Mouse (Mus musculus) midbrain, embryonic 11.5 days (tissue): ENCODE measurements around the gene Milr1. TPM values are rescaled to one million over a fixed set of nuclear protein-coding genes. Genes with fewer than 3 reads are reported as not detected.
A peak's percentile ranks its signal among the peaks of the same experiment; 100 is the strongest.
"Not testable (repeated sequence)": the region's sequence is repeated elsewhere in the genome, so short reads cannot be mapped to it uniquely, and the experiment has no call there.

Source experiments
- ATAC-seq: fragments of 200-750 bp; cut with Nextera tagmentation; 2 replicates; pipeline ENCODE4 v1.8.0; 2017; ENCODE audit warnings: moderate TSS enrichment, moderate library complexity; ENCODE audit not compliant: low FRiP score
- DNase-seq: peaks from one replicate; pipeline ENCODE4 v3.0.0; 2015; ENCODE audit warnings: low spot score; ENCODE audit errors: missing footprints
- H3K27ac ChIP-seq: fragments of 300-500 bp; sonication (generic); 2 replicates; pipeline ENCODE4 v1.5.1; 2014; ENCODE audit warnings: low read depth, low read length
- H3K27me3 ChIP-seq: fragments of 300-500 bp; sonication (generic); 2 replicates; pipeline ENCODE4 v1.6.1; 2014; ENCODE audit warnings: mild to moderate bottlenecking, low read length, moderate library complexity, mixed read lengths; ENCODE audit not compliant: control insufficient read depth, insufficient read depth
- H3K36me3 ChIP-seq: fragments of 300-500 bp; sonication (generic); 2 replicates; pipeline ENCODE4 v1.6.1; 2014; ENCODE audit warnings: mild to moderate bottlenecking, low read length, moderate library complexity, mixed read lengths; ENCODE audit not compliant: control insufficient read depth, insufficient read depth
- H3K4me1 ChIP-seq: fragments of 300-500 bp; sonication (generic); 2 replicates; pipeline ENCODE4 v1.6.1; 2014; ENCODE audit warnings: low read length; ENCODE audit not compliant: control insufficient read depth, insufficient read depth
- H3K4me2 ChIP-seq: fragments of 300-500 bp; sonication (generic); 2 replicates; pipeline ENCODE4 v1.6.1; 2014; ENCODE audit warnings: mild to moderate bottlenecking, moderate library complexity
- H3K4me3 ChIP-seq: fragments of 300-500 bp; sonication (generic); 2 replicates; pipeline ENCODE4 v1.5.1; 2014; ENCODE audit warnings: low read depth, low read length
- H3K9ac ChIP-seq: fragments of 300-500 bp; sonication (generic); 2 replicates; pipeline ENCODE4 v1.6.1; 2014; ENCODE audit warnings: low read length
- H3K9me3 ChIP-seq: fragments of 300-500 bp; sonication (generic); 2 replicates; pipeline ENCODE4 v1.6.1; 2016; ENCODE audit warnings: low read length; ENCODE audit not compliant: control insufficient read depth
- WGBS: fragments of 180-500 bp; shearing (Covaris S2); extraction: QIAGEN DNeasy Blood & Tissue Kit; methylation state at CpG from one replicate; pipeline ENCODE4 v1.1.7; 2014; 5-methylcytosine and 5-hydroxymethylcytosine counted together
- polyA plus RNA-seq: library from polyadenylated mRNA; unstranded; fragments of >200 nt; fragmentation: Nextera tagmentation; extraction: Ambion mirVana; gene quantifications from 2 replicates; pipeline ENCODE4 v1.2.1, GENCODE M21; 2014

Gene Milr1
- polyA plus RNA-seq, 1 experiment from 2014 or later: 0.68 TPM

DNA sequence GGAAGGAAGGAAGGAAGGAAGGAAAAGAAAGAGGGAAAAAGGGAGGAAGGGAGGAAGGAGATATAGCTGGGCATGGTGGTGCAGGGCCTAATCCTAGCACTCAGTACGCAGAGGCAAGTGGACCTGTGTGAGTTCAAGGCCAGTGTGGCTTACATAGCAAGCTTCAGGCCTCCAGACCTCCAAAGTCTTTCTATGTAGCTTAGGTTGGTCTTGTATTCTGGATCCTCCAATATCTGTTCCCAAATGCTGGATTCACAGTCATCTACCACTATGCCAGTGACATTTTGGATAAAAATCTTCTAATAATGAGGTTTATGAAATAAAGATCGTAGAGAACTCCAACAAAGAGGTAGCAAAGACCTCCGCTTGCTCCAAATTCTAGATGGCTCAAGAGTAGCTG, 9.2 kb upstream of the Milr1 start:
- Histone ChIP-seq H3K27ac (no peak overlapping the region), H3K4me3 (no peak overlapping the region), H3K36me3 (no peaks in the 10 kb centered on the region), H3K4me2 (no peak overlapping the region), H3K9ac (no peak overlapping the region), H3K4me1 (peaks cover 10% of the 10 kb centered on the region), H3K27me3 (no peaks in the 10 kb centered on the region), H3K9me3 (no peaks in the 10 kb centered on the region)
- ATAC-seq (no peak), DNase-seq (peak; percentile 70)
- WGBS: 93% methylated on average over 3 of the region's 3 CpGs

DNA sequence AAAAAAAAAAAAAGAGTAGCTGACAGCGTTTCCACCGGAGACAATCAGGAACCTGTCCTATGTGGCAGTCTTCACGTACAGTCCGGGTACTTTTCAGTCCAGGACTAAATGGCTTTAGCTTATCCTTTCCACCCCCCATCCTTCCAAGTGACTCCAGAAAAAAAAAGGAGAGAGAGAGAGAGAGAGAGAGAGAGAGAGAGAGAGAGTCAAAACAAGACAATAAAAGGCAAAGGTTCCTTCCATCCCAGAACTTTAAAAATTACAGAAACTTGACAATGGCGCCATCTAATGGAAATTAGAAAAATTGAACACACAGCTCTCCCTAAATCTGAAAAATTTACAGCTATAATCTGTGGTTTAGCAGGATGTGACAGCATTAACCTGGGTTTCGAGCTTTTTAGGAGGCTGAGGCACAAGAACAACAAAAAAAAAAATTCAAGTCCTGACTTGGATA, 8.6 kb upstream of the Milr1 start:
- no peak overlapping the region for H3K4me2 ChIP-seq
- WGBS: 48% methylated on average over 5 of the region's 6 CpGs
- ATAC-seq (no peak), DNase-seq (peak; percentile 91)
- no peaks in the 10 kb centered on the region for H3K9me3 ChIP-seq
- no peak overlapping the region for H3K9ac ChIP-seq
- H3K27ac ChIP-seq: no peak overlapping the region
- H3K4me1 ChIP-seq: peaks cover 4% of the 10 kb centered on the region; the same call in 1 of the 2 replicates
- no peaks in the 10 kb centered on the region for H3K36me3 ChIP-seq
- no peak overlapping the region for H3K4me3 ChIP-seq
- H3K27me3 ChIP-seq: no peaks in the 10 kb centered on the region

- H3K27me3 ChIP-seq: no peaks in the 10 kb centered on the region
- ATAC-seq (no peak), DNase-seq (no peak)
- H3K9ac ChIP-seq: no peak overlapping the region
- H3K36me3 ChIP-seq: no peaks in the 10 kb centered on the region
- 95% methylated on average over 5 of the region's 5 CpGs for WGBS
- no peak overlapping the region for H3K4me2 ChIP-seq
- no peak overlapping the region for H3K4me3 ChIP-seq
- no peaks in the 10 kb centered on the region for H3K9me3 ChIP-seq
- H3K27ac ChIP-seq: no peak overlapping the region
- no peaks in the 10 kb centered on the region for H3K4me1 ChIP-seq
Measured at GRCm38 (mm10) chr11:106744949-106745348, 6.1 kb upstream of the Milr1 start.

- not testable (repeated sequence) for H3K4me3 ChIP-seq, H3K36me3 ChIP-seq, H3K9me3 ChIP-seq, H3K27me3 ChIP-seq, ATAC-seq, H3K27ac ChIP-seq, H3K4me2 ChIP-seq, H3K4me1 ChIP-seq, DNase-seq, H3K9ac ChIP-seq
- WGBS: 95% methylated on average over 7 of the region's 7 CpGs
Measured at GRCm38 (mm10) chr11:106749557-106750120, 1.4 kb upstream of the Milr1 start.

DNA sequence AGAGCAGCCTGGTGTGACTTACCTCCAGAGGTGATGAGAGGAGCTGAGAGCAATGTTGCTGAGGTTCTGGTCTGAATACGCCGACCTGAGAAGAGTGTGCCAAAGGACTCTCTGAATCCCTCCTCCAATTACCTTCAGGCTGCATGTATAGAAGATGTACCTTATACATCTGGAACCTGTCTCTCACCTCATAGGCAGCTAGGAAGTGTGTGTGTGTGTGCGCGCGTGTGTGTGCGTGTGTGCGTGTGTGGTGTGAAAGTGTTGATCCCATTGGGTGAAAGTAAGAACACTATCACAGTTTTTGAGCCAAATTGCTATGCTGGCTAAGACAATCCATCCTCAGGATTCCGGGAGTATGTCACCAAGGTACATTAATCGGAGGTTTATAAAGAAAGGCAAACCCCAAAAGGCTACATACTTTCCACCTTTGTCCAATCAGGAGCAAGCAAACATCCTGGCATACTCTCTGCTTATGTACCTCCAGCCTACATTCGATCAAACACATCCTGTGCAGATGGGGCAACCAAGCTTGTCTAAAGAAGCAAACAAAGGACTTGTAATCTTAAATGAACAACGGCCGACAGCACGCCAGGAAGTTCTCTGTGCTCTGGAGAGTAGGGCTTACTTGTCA, 790 bp upstream of the Milr1 start, which contains the start of gene Pecam1:
Gene Pecam1, minus strand, starts transcription at position 508 of the 631 bp plus-strand sequence.
- Histone ChIP-seq H3K4me2 (no peak within 1 kb of the TSS), H3K9me3 (no peaks in the 10 kb centered on the region), H3K4me3 (no peak within 1 kb of the TSS), H3K36me3 (no peaks in the 10 kb centered on the region), H3K27ac (no peak within 1 kb of the TSS), H3K9ac (no peak within 1 kb of the TSS), H3K27me3 (no peaks in the 10 kb centered on the region), H3K4me1 (no peaks in the 10 kb centered on the region)
- no peak for ATAC-seq
- 90% methylated on average over 13 of the region's 13 CpGs for WGBS
- no peak for DNase-seq

GRCm38 (mm10) chr11:106752103-106752502, 1.1 kb downstream of the Milr1 start:
- no peak for ATAC-seq
- WGBS: 94% methylated on average over 7 of the region's 7 CpGs
- H3K36me3 ChIP-seq: no peaks in the 10 kb centered on the region

DNA sequence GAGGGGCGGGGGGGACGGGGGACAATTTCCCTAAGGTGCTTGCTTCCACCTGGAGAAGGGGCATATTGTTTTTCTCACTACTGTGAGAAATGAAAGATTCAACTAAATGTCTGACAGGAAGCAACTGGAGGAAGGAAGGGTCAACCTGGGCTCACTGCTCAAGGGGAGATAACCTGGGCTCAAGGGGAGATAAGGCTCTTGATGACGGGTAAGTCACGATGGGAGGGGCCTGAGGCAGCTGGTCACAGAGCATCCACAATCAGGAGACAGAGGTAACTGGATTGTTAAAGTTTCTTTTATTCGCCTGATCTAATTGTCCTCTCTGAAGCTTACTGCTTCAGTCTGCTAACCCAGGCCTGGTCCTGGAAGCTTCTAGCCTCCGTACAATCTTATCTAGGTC, 2.3 kb downstream of the Milr1 start:
- H3K36me3 ChIP-seq: no peaks in the 10 kb centered on the region
- H3K27ac ChIP-seq: no peak overlapping the region
- no peaks in the 10 kb centered on the region for H3K4me1 ChIP-seq
- no peak for ATAC-seq
- 91% methylated on average over 6 of the region's 6 CpGs for WGBS
- H3K27me3 ChIP-seq: no peaks in the 10 kb centered on the region
- H3K9ac ChIP-seq: no peak overlapping the region
- no peak overlapping the region for H3K4me2 ChIP-seq
- H3K4me3 ChIP-seq: no peak overlapping the region
- DNase-seq: no peak
- no peaks in the 10 kb centered on the region for H3K9me3 ChIP-seq

More at GRCm38 (mm10) chr11:106752103-106752502, 1.1 kb downstream of the Milr1 start:
- Histone ChIP-seq H3K4me1 (no peaks in the 10 kb centered on the region), H3K27me3 (no peaks in the 10 kb centered on the region), H3K9me3 (no peaks in the 10 kb centered on the region), H3K4me3 (no peak overlapping the region), H3K4me2 (no peak overlapping the region), H3K27ac (no peak overlapping the region), H3K9ac (no peak overlapping the region)
- no peak for DNase-seq

DNA sequence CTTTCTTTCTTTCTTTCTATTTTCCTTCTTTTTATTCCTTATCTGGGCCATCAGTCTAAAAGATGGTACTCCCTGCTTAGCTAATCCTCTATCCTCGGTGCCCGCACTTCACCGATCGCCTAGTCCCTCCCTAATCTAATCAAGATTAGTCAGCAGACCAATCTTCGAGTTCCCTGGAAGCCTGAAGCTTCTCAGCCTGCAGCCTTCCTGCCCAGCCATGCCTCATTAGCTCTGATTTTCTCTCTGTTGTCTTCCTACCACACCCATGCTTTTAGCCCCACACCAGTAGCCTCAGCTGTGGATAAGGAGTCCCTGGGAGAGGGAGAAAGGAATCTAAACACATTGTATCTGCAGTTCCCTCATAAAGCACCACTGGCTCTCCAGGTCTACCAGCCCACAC, 4.6 kb downstream of the Milr1 start:
- Histone ChIP-seq H3K9me3 (no peaks in the 10 kb centered on the region), H3K27me3 (no peaks in the 10 kb centered on the region), H3K36me3 (no peaks in the 10 kb centered on the region), H3K4me1 (no peaks in the 10 kb centered on the region), H3K4me2 (no peak overlapping the region), H3K27ac (no peak overlapping the region), H3K4me3 (no peak overlapping the region), H3K9ac (no peak overlapping the region)
- ATAC-seq (no peak), DNase-seq (no peak)
- 18% methylated on average over 5 of the region's 5 CpGs for WGBS

- H3K4me2 ChIP-seq: no peak overlapping the region
- H3K27me3 ChIP-seq: no peaks in the 10 kb centered on the region
- no peaks in the 10 kb centered on the region for H3K9me3 ChIP-seq
- no peaks in the 10 kb centered on the region for H3K36me3 ChIP-seq
- H3K4me1 ChIP-seq: 0 out of 2 replicates have a peak, but pooled peaks cover 3% of the 10 kb centered on the region
- no peak overlapping the region for H3K27ac ChIP-seq
- no peak overlapping the region for H3K9ac ChIP-seq
- DNase-seq (no peak), ATAC-seq (no peak)
- WGBS: 97% methylated on average over 3 of the region's 3 CpGs
- no peak overlapping the region for H3K4me3 ChIP-seq
Measured at GRCm38 (mm10) chr11:106759028-106759427, 8.0 kb downstream of the Milr1 start.
